Mouse (Mus musculus) cerebellum, adult 2 months (tissue): Measurements from ENCODE around the gene Oprl1.

Experiments used
- CTCF ChIP-seq: fragments of 200-500 bp; IDR thresholded peaks from 2 replicates; pipeline ENCODE4 v1.5.1; 2011; ENCODE audit warnings: low read depth, mild to moderate bottlenecking, control low read depth, low read length, moderate library complexity, borderline replicate concordance; ENCODE audit not compliant: insufficient read depth
- POLR2A ChIP-seq: fragments of 200-500 bp; IDR thresholded peaks from 2 replicates; pipeline ENCODE4 v1.6.1; 2011; ENCODE audit warnings: low read length, control low read depth, borderline replicate concordance; ENCODE audit not compliant: insufficient read depth

GRCm38 (mm10) chr2:181685686-181686085 is 29.1 kb upstream of the Oprl1 start:
- no peak for TF ChIP-seq CTCF
- no peak for TF ChIP-seq POLR2A
